8 mouse cellular contexts compared by ENCODE assay signal in the genomic region with DNA sequence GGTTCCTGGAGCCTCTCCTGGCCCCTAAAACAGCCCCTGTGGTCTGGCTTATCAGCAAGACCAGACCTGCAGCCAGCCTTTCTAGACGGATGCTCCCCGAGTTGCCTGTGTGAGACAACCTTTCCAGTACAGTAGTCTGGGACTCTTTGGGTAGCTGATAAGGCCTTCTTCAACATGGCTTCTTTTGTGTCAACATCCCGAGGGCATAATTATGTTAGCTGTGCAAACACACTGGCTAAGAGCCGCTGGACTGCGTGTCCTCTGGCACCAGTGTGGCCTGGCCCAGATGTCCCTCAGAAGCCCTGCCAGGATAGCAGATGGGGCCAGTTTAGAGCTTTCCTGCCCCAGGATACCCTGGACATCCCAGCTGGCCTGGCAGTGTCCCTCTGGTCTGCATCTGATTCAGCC.
DNase-seq lines count a peak whose midpoint lies in the region; ATAC-seq lines count a peak whose summit lies in the region.

No protein-coding gene starts in this region.

- no peak overlapping the region for H3K4me3 ChIP-seq in heart, embryonic 11.5 days (ENCODE audit: low read depth, low read length)
- peak overlapping the region; percentile 20; the same call in 1 of the 2 replicates for H3K4me3 ChIP-seq in liver, embryonic 12.5 days
- H3K4me3 ChIP-seq in forebrain, embryonic 16.5 days (replicated peaks; ENCODE audit: low read length): no peak overlapping the region

- H3K27me3 ChIP-seq in heart, embryonic 11.5 days (ENCODE audit: control insufficient read depth, insufficient read depth, low read length): peaks cover 3% of the 10 kb centered on the region; the same call in 1 of the 2 replicates
- H3K27me3 ChIP-seq in liver, embryonic 12.5 days (replicated peaks): peaks cover 11% of the 10 kb centered on the region; the same call in 1 of the 2 replicates
- no peaks in the 10 kb centered on the region for H3K27me3 ChIP-seq in forebrain, embryonic 16.5 days (replicated peaks; ENCODE audit: control insufficient read depth, insufficient read depth, low read length)

- peak overlapping the region; percentile 22; the same call in 1 of the 2 replicates for H3K9ac ChIP-seq in heart, embryonic 11.5 days (ENCODE audit: low read depth, low read length)
- H3K9ac ChIP-seq in liver, embryonic 12.5 days: peak overlapping the region; percentile 62
- no peak overlapping the region for H3K9ac ChIP-seq in forebrain, embryonic 16.5 days (replicated peaks; ENCODE audit: low read depth, low read length)

- H3K27ac ChIP-seq in heart, embryonic 11.5 days (ENCODE audit: low read depth, low read length): peak overlapping the region; percentile 67
- peak overlapping the region; percentile 98 for H3K27ac ChIP-seq in liver, embryonic 12.5 days
- H3K27ac ChIP-seq in forebrain, embryonic 16.5 days (ENCODE audit: low read length): no peak overlapping the region

- peak; percentile 81 for ATAC-seq in heart, embryonic 11.5 days (replicated peaks; ENCODE audit: insufficient number of reproducible peaks, low FRiP score, low TSS enrichment)
- ATAC-seq in liver, embryonic 12.5 days: peak; percentile 97
- ATAC-seq in forebrain, embryonic 16.5 days: no peak
- no peak for ATAC-seq in inflammation-experienced regulatory T-cells, adult 6 months

- H3K4me1 ChIP-seq in heart, embryonic 11.5 days (ENCODE audit: control insufficient read depth, insufficient read depth, low read length): peaks cover 3% of the 10 kb centered on the region; the same call in 1 of the 2 replicates
- H3K4me1 ChIP-seq in liver, embryonic 12.5 days: peaks cover 73% of the 10 kb centered on the region
- no peaks in the 10 kb centered on the region; the same call in 1 of the 2 replicates for H3K4me1 ChIP-seq in forebrain, embryonic 16.5 days (replicated peaks; ENCODE audit: control insufficient read depth, insufficient read depth, low read length)

- no peaks in the 10 kb centered on the region for H3K9me3 ChIP-seq in heart, embryonic 11.5 days (replicated peaks; ENCODE audit: control insufficient read depth, low read length)
- H3K9me3 ChIP-seq in liver, embryonic 12.5 days (replicated peaks): no peaks in the 10 kb centered on the region
- no peaks in the 10 kb centered on the region for H3K9me3 ChIP-seq in forebrain, embryonic 16.5 days (ENCODE audit: control insufficient read depth, low read length)

- H3K4me2 ChIP-seq in heart, embryonic 11.5 days: no peak overlapping the region
- H3K4me2 ChIP-seq in liver, embryonic 12.5 days: peak overlapping the region; percentile 63
- no peak overlapping the region for H3K4me2 ChIP-seq in forebrain, embryonic 16.5 days (ENCODE audit: low read length)

- DNase-seq in retina, postnatal 1 day: peak; percentile 57
- DNase-seq in retina, embryonic 14.5 days (ENCODE audit: low spot score): no peak
- DNase-seq in cerebellum, adult 8-10 months: peak; percentile 68
- DNase-seq in kidney, postnatal 4 days: no peak

- WGBS in heart, embryonic 11.5 days (ENCODE audit: insufficient replicate concordance): 28% methylated on average over 5 of the region's 5 CpGs
- 1% methylated on average over 5 of the region's 5 CpGs for WGBS in liver, embryonic 12.5 days (ENCODE audit: insufficient replicate concordance)
- 55% methylated on average over 5 of the region's 5 CpGs for WGBS in forebrain, embryonic 16.5 days

- H3K36me3 ChIP-seq in heart, embryonic 11.5 days (ENCODE audit: control insufficient read depth, insufficient read depth, low read length): no peaks in the 10 kb centered on the region
- no peaks in the 10 kb centered on the region for H3K36me3 ChIP-seq in liver, embryonic 12.5 days
- no peaks in the 10 kb centered on the region for H3K36me3 ChIP-seq in forebrain, embryonic 16.5 days (ENCODE audit: control insufficient read depth, insufficient read depth)

Comparison
In these comparisons a context has a peak if more than half of its experiments do, and no peak if none do; other contexts are left out.
1. DNase-seq: peak in retina, postnatal 1 day (single experiment) and cerebellum, adult 8-10 months (single experiment); none in retina, embryonic 14.5 days (single experiment) and kidney, postnatal 4 days (0 of 2).
2. ATAC-seq: peak in heart, embryonic 11.5 days (single experiment) and liver, embryonic 12.5 days (single experiment); none in forebrain, embryonic 16.5 days (single experiment) and inflammation-experienced regulatory T-cells, adult 6 months (single experiment).